Mouse (Mus musculus): Measurements from ENCODE around the gene Angel2. TPM values are rescaled to one million over a fixed set of nuclear protein-coding genes. Genes with fewer than 3 reads are reported as not detected.

The Angel2 gene
- total and polyA plus RNA-seq, 3 experiments = 25.1 to 33.7 TPM; not detected in 1

DNA sequence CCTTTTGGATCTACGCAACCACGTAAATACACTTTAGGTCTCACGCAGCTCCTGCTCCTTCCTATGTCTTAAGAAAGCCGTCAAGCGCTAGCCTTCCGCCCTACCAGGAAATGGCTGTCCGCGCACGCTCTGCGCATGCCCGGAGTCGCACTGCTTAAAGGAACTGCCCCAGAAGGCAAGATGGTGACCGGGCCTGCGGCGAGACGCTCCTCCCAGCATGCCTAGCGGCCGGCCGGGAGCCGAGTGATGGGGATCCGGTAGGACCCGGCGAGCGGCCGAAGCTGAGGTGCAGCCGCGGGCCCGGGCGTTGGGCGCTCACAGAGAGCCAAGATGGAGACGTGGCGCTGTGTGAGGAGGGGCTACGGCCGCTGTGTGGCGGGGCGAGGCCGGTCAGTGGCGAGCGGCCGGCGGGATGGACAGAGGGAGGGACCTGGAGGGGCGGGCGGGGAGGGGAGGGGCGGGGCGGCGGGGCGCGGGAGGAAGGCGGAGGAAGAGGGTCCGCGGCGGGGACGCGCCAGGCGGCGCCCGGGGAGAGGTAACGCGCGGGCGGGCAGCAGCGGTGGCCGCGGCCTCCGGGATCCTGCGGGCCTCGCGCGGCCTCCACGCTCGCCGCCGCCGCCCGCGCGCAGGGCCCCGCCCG is 3.6 kb downstream of the Angel2 start (continued):
- TF ChIP-seq MYB (IDR thresholded peaks at IDR 0.05; ENCODE audit: low read depth, low read length) = no peak
- no peak for TF ChIP-seq GABPA (IDR thresholded peaks at IDR 0.05; ENCODE audit: low read depth, low read length)
- TF ChIP-seq SIN3A (IDR thresholded peaks at IDR 0.05; ENCODE audit: low read length) = peak; percentile 94
- TF ChIP-seq USF1 (IDR thresholded peaks at IDR 0.05; ENCODE audit: low read depth, low read length) = no peak
- peak; percentile 99 for TF ChIP-seq HCFC1 (IDR thresholded peaks at IDR 0.05; ENCODE audit: low read depth, low read length)
- peak; percentile 24; the same call in 1 of the 2 replicates for TF ChIP-seq ETS1 (IDR thresholded peaks at IDR 0.05; ENCODE audit: low read depth, low read length)
- no peak for TF ChIP-seq RCOR1 (IDR thresholded peaks at IDR 0.05; ENCODE audit: low read depth, low read length)
- TF ChIP-seq ZNF384 (IDR thresholded peaks at IDR 0.05; ENCODE audit: low read depth, low read length) = no peak
- no peak for TF ChIP-seq TAL1 (IDR thresholded peaks at IDR 0.05; ENCODE audit: low read length)
- TF ChIP-seq ZMIZ1 (IDR thresholded peaks at IDR 0.05; ENCODE audit: low read depth, low read length) = peak; percentile 88
- TF ChIP-seq MAX (IDR thresholded peaks at IDR 0.05; ENCODE audit: low read length) = no peak; the same call in none of the 2 replicates
- TF ChIP-seq KAT2A (conservative IDR thresholded peaks at IDR 0.05; ENCODE audit: low read depth, low read length) = peak; percentile 88
- no peak for TF ChIP-seq ZKSCAN1 (IDR thresholded peaks at IDR 0.05; ENCODE audit: low read depth, low read length)
- peak; percentile 71; the same call in 1 of the 2 replicates for TF ChIP-seq NELFE (IDR thresholded peaks at IDR 0.05; ENCODE audit: low read depth, low read length)
- no peak for TF ChIP-seq CHD1 (IDR thresholded peaks at IDR 0.05; ENCODE audit: low read depth, low read length)
- TF ChIP-seq POLR2AphosphoS5 (IDR thresholded peaks at IDR 0.05; ENCODE audit: borderline replicate concordance, low read depth, low read length) = no peak

GRCm38 (mm10) chr1:190929010-190929695 is 4.2 kb downstream of the Angel2 start:
- Histone ChIP-seq H3K4me3 (ENCODE audit: control insufficient read depth in 1 of 2, insufficient read depth in 1 of 2, low read depth in 2 of 2, low read length in 2 of 2) (peak overlapping the region; percentile 61 to 98), H3K9ac (ENCODE audit: control insufficient read depth, low read depth, low read length, poor library complexity, severe bottlenecking) (peak overlapping the region; percentile 99), H3K79me2 (ENCODE audit: control insufficient read depth, insufficient read depth, low read length, poor library complexity) (peaks cover 9% of the 10 kb centered on the region), H3K27me3 (ENCODE audit: control insufficient read depth in 1 of 2, insufficient read depth in 2 of 2, low read length in 2 of 2) (no peaks in the 10 kb centered on the region), H3K27ac (ENCODE audit: control insufficient read depth, low read depth, low read length) (peak overlapping the region; percentile 93), H3K9me3 (replicated peaks; ENCODE audit: insufficient read depth, low read length) (no peaks in the 10 kb centered on the region), H3K36me3 (ENCODE audit: control insufficient read depth in 1 of 2, insufficient read depth in 2 of 2, low read length in 2 of 2) (peaks cover 0 to 9% of the 10 kb centered on the region in 2 experiments), H3K4me1 (ENCODE audit: control insufficient read depth in 1 of 2, insufficient read depth in 2 of 2, low read length in 2 of 2) (peaks cover 3% of the 10 kb centered on the region in 2 experiments; a peak in 3 of 4 replicates)
- DNase-seq (ENCODE audit: low read depth, low spot score) = peak; percentile 69
- no peak for TF ChIP-seq CHD1 (IDR thresholded peaks at IDR 0.05; ENCODE audit: low read depth, low read length)
- no peak for TF ChIP-seq ZC3H11A (IDR thresholded peaks at IDR 0.05; ENCODE audit: low read depth, low read length)
- no peak for TF ChIP-seq TAL1 (IDR thresholded peaks at IDR 0.05; ENCODE audit: low read length)
- no peak for TF ChIP-seq E2F4 (IDR thresholded peaks at IDR 0.05; ENCODE audit: borderline replicate concordance, low read depth, low read length)
- TF ChIP-seq HCFC1 (IDR thresholded peaks at IDR 0.05; ENCODE audit: low read depth, low read length) = peak; percentile 48; the same call in 1 of the 2 replicates
- no peak for TF ChIP-seq MAX (IDR thresholded peaks at IDR 0.05; ENCODE audit: low read length)
- TF ChIP-seq MXI1 (IDR thresholded peaks at IDR 0.05; ENCODE audit: low read depth, low read length) = peak; percentile 50; the same call in 1 of the 2 replicates
- TF ChIP-seq USF2 (IDR thresholded peaks at IDR 0.05; ENCODE audit: borderline replicate concordance in 1 of 2, insufficient read depth in 1 of 2, low read depth in 1 of 2, low read length in 2 of 2) = no peak
- TF ChIP-seq CTCF (IDR thresholded peaks at IDR 0.05 in 2 of 3, conservative IDR thresholded peaks at IDR 0.05 in 1 of 3; ENCODE audit: control insufficient read depth in 1 of 3, insufficient read depth in 1 of 3, low read depth in 2 of 3, low read length in 3 of 3, poor library complexity in 1 of 3, severe bottlenecking in 1 of 3) = no peak
- no peak for TF ChIP-seq ZMIZ1 (IDR thresholded peaks at IDR 0.05; ENCODE audit: low read depth, low read length)
- no peak for TF ChIP-seq JUND (IDR thresholded peaks at IDR 0.05; ENCODE audit: low read depth, low read length)
- no peak for TF ChIP-seq NRF1 (IDR thresholded peaks at IDR 0.05; ENCODE audit: insufficient read depth, low read depth, low read length, poor library complexity, severe bottlenecking)
- TF ChIP-seq ZKSCAN1 (IDR thresholded peaks at IDR 0.05; ENCODE audit: low read depth, low read length) = no peak
- TF ChIP-seq POLR2AphosphoS5 (IDR thresholded peaks at IDR 0.05; ENCODE audit: borderline replicate concordance, low read depth, low read length) = no peak
- TF ChIP-seq GATA1 (IDR thresholded peaks at IDR 0.05; ENCODE audit: low read depth, low read length) = no peak
- TF ChIP-seq BHLHE40 (IDR thresholded peaks at IDR 0.05; ENCODE audit: borderline replicate concordance, low read depth, low read length) = no peak
- no peak for TF ChIP-seq KAT2A (conservative IDR thresholded peaks at IDR 0.05; ENCODE audit: low read depth, low read length)
- TF ChIP-seq NELFE (IDR thresholded peaks at IDR 0.05; ENCODE audit: low read depth, low read length) = no peak
- no peak for TF ChIP-seq SMC3 (IDR thresholded peaks at IDR 0.05; ENCODE audit: low read depth, low read length)
- no peak for TF ChIP-seq MAZ (IDR thresholded peaks at IDR 0.05; ENCODE audit: low read depth, low read length)
- TF ChIP-seq POLR2AphosphoS2 (IDR thresholded peaks at IDR 0.05; ENCODE audit: low read length) = no peak
- TF ChIP-seq POLR2A (IDR thresholded peaks at IDR 0.05; ENCODE audit: control insufficient read depth in 1 of 2, insufficient read depth in 1 of 2, low read depth in 1 of 2, low read length in 2 of 2, poor library complexity in 1 of 2) = no peak; a peak in 1 of 4 replicates
- no peak for TF ChIP-seq MEF2A (IDR thresholded peaks at IDR 0.05; ENCODE audit: extremely low read depth, insufficient replicate concordance, low read depth, low read length, poor library complexity, severe bottlenecking)
- TF ChIP-seq MYC (IDR thresholded peaks at IDR 0.05; ENCODE audit: low read depth, low read length) = 0 out of 2 replicates have a peak, but pooled peaks have one; percentile 18
- TF ChIP-seq ETS1 (IDR thresholded peaks at IDR 0.05; ENCODE audit: low read depth, low read length) = no peak

All from MEL (cell line).